Mouse (Mus musculus) liver, postnatal 0 days (tissue): ENCODE data around the gene Abhd4.

Experiments
- CTCF ChIP-seq: sonication (generic); IDR thresholded peaks from 2 replicates; pipeline ENCODE4 v1.5.1; 2016; ENCODE audit warnings: antibody characterized with exemption, low read depth
- EP300 ChIP-seq: IDR thresholded peaks from 2 replicates; pipeline ENCODE4 v1.6.1; 2016; ENCODE audit warnings: antibody characterized with exemption, low read depth, mild to moderate bottlenecking

- TF ChIP-seq CTCF (no peak), EP300 (peak; percentile 47)
These were observed 39.5 kb upstream of the Abhd4 start for GRCm38 (mm10) chr14:54214477-54214876.
